Mouse (Mus musculus) thymus, postnatal 36 days (tissue): Measurements from ENCODE around the gene Dock3.
A peak's percentile ranks its signal among the peaks of the same experiment; 100 is the strongest.

Source experiments
- DNase-seq, 2 experiments: peaks; one replicate each; pipeline ENCODE4 v3.0.0; 2022; ENCODE audit warnings: mixed read lengths in 2 of 2

Gene Dock3

GRCm38 (mm10) chr9:106970742-106971141, 261.0 kb downstream of the Dock3 start:
- DNase-seq, result no peak

- no peak for DNase-seq
Observed at GRCm38 (mm10) chr9:106958452-106958851, 273.3 kb downstream of the Dock3 start.

- no peak for DNase-seq
Observed at GRCm38 (mm10) chr9:106955486-106955885, 276.2 kb downstream of the Dock3 start.

GRCm38 (mm10) chr9:106934998-106935397, 296.7 kb downstream of the Dock3 start:
- no peak for DNase-seq

GRCm38 (mm10) chr9:106914878-106915277, 316.8 kb downstream of the Dock3 start:
- DNase-seq, result no peak

GRCm38 (mm10) chr9:106913759-106914158, 317.9 kb downstream of the Dock3 start:
- DNase-seq, result no peak

GRCm38 (mm10) chr9:106911624-106912023, 320.1 kb downstream of the Dock3 start:
- DNase-seq, result no peak

GRCm38 (mm10) chr9:106908715-106909114, 323.0 kb downstream of the Dock3 start:
- DNase-seq, result no peak

- no peak for DNase-seq
Observed at GRCm38 (mm10) chr9:106908174-106908573, 323.5 kb downstream of the Dock3 start.

- no peak for DNase-seq
Observed at GRCm38 (mm10) chr9:106906597-106906996, 325.1 kb downstream of the Dock3 start.

- no peak for DNase-seq
Observed at GRCm38 (mm10) chr9:106903791-106904134, 327.9 kb downstream of the Dock3 start.

GRCm38 (mm10) chr9:106903099-106903790, 328.5 kb downstream of the Dock3 start:
- DNase-seq, result no peak

GRCm38 (mm10) chr9:106901596-106901995, 330.1 kb downstream of the Dock3 start:
- no peak for DNase-seq

- no peak for DNase-seq
Observed at GRCm38 (mm10) chr9:106898901-106899300, 332.8 kb downstream of the Dock3 start.

- DNase-seq, result no peak
Observed at GRCm38 (mm10) chr9:106893327-106893726, 338.4 kb downstream of the Dock3 start.

GRCm38 (mm10) chr9:106892552-106892875, 339.2 kb downstream of the Dock3 start:
- no peak for DNase-seq

- DNase-seq, result peak; percentile 94 to 98
Observed at GRCm38 (mm10) chr9:106891829-106892551, 339.7 kb downstream of the Dock3 start, which contains the start of gene Manf. Gene Manf (minus strand): TSS chr9:106891979.

GRCm38 (mm10) chr9:106891341-106891741, 340.4 kb downstream of the Dock3 start:
- no peak for DNase-seq

- no peak for DNase-seq
Observed at GRCm38 (mm10) chr9:106890496-106891240, 341.0 kb downstream of the Dock3 start.

- DNase-seq, result no peak
Observed at GRCm38 (mm10) chr9:106889321-106889720, 342.4 kb downstream of the Dock3 start.

GRCm38 (mm10) chr9:106888346-106888745, 343.4 kb downstream of the Dock3 start:
- DNase-seq, result no peak

GRCm38 (mm10) chr9:106886828-106887702, 344.6 kb downstream of the Dock3 start, which contains the start of gene Rbm15b:
Gene Rbm15b (minus strand): TSS chr9:106887428.
- DNase-seq, result peak; percentile 98 to 99
